Mouse (Mus musculus) c-Kit-positive CD71-positive TER-119-negative erythroid progenitor cells, embryonic 14.5 days (primary cell): ENCODE data around the gene Slc10a6.

ENCODE experiments used
- DNase-seq: peaks from one replicate; pipeline ENCODE4 v3.0.0-alpha.2; 2013; ENCODE audit warnings: low read depth

Gene Slc10a6

GRCm38 (mm10) chr5:103629111-103629764 lies at the start of gene Slc10a6:
Gene Slc10a6, minus strand, starts transcription at chr5:103629403.
- no peak for DNase-seq

- no peak for DNase-seq
Measured at GRCm38 (mm10) chr5:103678974-103679373, 49.8 kb upstream of the Slc10a6 start.

DNA sequence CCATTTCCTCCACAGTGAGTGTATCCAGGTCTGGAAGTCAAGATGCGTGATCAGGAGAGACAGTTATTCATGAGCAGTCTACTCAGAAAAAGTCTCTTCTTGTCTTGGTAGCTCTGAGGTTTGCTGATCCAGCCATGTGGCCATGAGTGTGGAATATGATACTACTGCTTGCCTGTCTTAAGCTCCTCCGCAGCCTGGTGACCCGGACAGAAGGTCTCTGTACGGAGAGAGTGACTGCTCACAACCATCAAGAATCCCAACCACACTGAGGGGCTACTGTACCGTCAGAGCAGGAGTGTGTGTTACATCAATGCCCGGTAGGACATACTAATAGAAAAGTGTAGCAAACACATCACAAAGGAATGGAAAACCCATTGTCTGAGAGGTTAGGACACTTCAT lies 48.7 kb upstream of the Slc10a6 start:
- DNase-seq, result no peak

- DNase-seq, result no peak
Measured at GRCm38 (mm10) chr5:103676289-103676881, 47.2 kb upstream of the Slc10a6 start.

DNA sequence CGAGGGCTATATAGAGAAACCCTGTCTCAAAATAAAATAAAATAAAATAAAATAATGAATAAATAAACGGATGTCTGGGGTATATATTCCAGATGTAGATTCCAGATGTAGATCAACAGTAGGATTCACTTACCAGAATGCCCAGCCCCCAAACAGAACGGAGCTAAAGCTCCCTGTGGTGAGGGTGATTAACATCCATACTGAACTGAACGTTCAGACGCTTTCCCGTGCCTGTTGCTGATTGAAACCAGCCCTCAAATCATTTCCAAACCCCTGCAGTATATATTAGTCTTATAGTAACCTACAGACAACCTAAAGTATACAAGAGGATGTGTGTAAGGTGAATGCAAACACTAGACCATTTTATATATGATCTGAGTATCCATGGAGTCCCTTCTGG lies 45.3 kb upstream of the Slc10a6 start:
- DNase-seq, result no peak

DNA sequence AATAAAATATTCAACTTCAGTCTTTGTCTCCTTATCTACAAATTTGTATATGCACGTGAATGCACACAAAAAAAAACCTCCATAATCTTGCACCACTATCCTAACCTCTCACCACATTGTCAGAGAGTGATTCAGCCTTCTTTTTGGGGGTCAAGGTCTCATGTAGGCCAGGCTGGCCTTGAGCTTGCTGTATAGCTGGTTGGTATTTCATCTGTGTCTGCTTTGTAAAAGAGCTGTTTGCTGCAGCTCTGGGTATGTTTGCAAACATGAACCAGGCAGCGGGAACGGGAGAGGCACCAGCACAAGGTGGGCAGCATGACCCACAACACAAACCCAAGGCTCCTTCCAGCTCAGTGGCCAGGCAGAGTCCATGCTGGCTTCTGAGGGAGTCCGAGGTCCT lies 44.4 kb upstream of the Slc10a6 start:
- no peak for DNase-seq

DNA sequence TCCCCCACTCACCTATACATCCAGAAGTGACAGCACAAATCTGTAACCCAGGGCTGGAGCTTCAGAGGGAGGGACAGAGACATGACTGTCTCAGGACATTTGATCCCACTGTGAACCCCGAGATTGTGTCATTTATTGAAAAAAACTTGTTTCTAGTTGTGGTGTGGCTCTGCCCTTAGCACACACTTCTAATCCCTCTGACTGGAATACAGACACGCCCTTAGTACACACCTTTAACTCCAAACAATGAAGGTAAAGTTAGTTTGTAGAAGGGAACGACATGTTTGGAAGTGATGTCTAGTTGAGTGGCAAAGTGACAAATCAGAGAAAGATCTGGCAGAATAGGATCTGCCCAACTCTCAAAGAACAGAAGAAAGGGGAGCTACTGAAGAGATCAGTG lies 42.7 kb upstream of the Slc10a6 start:
- no peak for DNase-seq

DNA sequence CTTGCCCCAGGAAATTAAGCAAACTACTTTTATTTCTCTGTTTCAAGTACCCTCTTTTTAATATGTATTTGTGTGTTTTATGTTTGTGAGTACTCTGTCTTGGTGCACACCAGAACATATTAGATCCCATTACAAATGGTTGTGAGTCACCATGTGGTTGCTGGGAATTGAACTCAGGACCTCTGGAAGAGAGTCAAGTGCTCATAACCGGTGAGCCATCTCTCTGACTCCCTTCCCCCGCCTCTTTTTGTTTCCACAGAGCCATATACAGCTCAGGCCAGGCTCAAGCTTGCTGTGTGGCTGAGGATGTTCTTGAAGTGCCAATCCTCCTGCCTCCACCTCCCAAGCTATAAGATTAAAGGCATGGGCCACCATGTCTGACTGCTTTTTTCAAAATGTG lies 36.7 kb upstream of the Slc10a6 start:
- no peak for DNase-seq

GRCm38 (mm10) chr5:103664932-103665331 lies 35.7 kb upstream of the Slc10a6 start:
- DNase-seq, result no peak

DNA sequence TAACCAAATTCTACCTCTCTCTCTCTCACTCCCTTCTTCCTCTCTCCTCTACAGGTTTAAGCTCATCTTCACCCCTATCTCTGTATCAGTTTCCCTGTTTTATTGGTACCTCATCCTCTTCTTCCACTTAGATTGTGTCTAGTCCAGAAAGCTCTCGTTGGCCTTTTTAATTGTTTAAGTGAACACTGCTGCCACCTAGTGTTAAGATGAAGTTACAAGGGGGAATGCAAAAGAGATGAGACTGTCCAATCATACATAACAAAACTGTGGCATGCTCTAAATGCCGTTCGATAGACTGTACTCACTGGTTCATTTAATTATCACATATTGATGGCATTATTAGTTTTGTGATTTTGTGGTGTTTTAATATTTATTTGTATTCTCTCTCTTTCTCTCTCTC lies 30.4 kb upstream of the Slc10a6 start:
- peak; percentile 57 for DNase-seq

DNA sequence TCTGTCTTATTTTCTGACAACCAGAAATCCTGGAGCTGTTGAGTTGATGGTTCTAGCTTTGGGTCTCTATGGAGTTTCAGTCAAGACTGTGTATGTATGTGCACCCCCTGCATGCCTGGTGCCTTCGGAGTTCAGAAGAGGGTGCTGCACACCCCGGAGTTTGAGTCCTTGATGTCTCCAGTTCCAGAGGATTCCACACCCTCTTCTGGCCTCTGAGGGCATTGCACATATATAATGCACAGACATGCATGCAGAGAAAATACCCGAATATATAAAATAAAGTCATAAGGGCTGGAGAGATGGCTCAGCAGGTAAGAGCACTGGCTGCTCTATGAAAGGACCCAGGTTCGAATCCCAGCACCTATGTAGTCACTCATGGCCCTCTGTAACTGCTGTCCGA lies 29.7 kb upstream of the Slc10a6 start:
- DNase-seq, result peak; percentile 37

GRCm38 (mm10) chr5:103655346-103656118 lies 26.3 kb upstream of the Slc10a6 start, which contains the start of gene 1700016H13Rik:
Gene 1700016H13Rik, minus strand, starts transcription at chr5:103656010.
- DNase-seq, result peak; percentile 63

GRCm38 (mm10) chr5:103654780-103655179 lies 25.6 kb upstream of the Slc10a6 start:
- no peak for DNase-seq

GRCm38 (mm10) chr5:103654225-103654624 lies 25.0 kb upstream of the Slc10a6 start:
- DNase-seq, result peak; percentile 73

- DNase-seq, result no peak
Measured at GRCm38 (mm10) chr5:103647320-103647719, 18.1 kb upstream of the Slc10a6 start.

- no peak for DNase-seq
Measured at GRCm38 (mm10) chr5:103644167-103644566, 15.0 kb upstream of the Slc10a6 start.

DNA sequence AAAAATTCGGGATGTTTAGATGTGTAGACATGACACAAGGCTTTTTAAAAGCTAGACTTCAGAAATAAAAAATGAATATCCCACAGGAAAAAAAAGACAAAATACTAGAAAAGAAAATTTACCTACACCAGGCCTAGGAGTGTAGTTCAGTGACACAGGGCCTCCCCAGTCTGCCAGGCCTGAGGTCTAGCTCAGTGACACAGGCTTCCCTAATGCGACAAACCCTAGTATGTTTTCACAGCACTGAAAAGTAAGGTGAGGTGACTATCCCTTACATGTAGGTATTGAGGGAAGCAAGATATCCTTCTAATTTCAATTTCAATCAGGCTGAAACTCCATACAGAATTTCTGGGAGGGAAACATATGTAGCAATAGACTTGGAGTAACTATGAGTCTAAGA lies 8.0 kb upstream of the Slc10a6 start:
- no peak for DNase-seq

- DNase-seq, result no peak
Measured at GRCm38 (mm10) chr5:103629854-103630580, 814 bp upstream of the Slc10a6 start.

GRCm38 (mm10) chr5:103628499-103628898 lies 704 bp downstream of the Slc10a6 start:
- DNase-seq, result no peak

- no peak for DNase-seq
Measured at GRCm38 (mm10) chr5:103624831-103625230, 4.4 kb downstream of the Slc10a6 start.

DNA sequence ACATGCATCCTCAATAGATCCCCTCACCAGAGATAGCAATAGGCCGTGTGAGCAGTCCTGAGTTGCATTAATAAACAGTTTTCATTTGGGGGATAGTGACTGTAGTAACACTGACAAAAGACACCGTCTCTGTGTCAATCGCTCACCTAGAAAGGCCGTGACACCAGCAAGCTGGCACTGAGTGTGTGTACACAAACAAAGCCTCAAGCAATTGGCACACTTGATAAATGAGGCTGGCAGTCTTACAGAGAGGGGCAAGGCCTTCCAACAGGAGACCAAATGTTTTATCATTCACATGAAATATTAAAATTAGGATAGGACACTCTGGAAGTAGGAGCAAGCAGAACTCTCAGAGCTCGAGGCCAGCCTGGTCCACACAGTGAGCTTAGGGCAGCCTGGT lies 6.9 kb downstream of the Slc10a6 start:
- no peak for DNase-seq

GRCm38 (mm10) chr5:103620301-103620973 lies 8.8 kb downstream of the Slc10a6 start:
- DNase-seq, result no peak
